Mouse (Mus musculus): ENCODE results near the gene Kpna6.

- TF ChIP-seq CTCF (IDR thresholded peaks at IDR 0.05; ENCODE audit: low read depth, low read length) = no peak
- no peak for TF ChIP-seq TAL1 (conservative IDR thresholded peaks at IDR 0.05; ENCODE audit: low read depth, low read length)
Measured at GRCm38 (mm10) chr4:129672878-129673449, 397 bp upstream of the Kpna6 start.

Data from G1E (cell line).